Mouse (Mus musculus): Measurements from ENCODE around the gene Zfp36. TPM values are rescaled to one million over a fixed set of nuclear protein-coding genes. Genes with fewer than 3 reads are reported as not detected.

Gene Zfp36
- polyA plus RNA-seq, 1 experiment: 83.2 TPM

DNA sequence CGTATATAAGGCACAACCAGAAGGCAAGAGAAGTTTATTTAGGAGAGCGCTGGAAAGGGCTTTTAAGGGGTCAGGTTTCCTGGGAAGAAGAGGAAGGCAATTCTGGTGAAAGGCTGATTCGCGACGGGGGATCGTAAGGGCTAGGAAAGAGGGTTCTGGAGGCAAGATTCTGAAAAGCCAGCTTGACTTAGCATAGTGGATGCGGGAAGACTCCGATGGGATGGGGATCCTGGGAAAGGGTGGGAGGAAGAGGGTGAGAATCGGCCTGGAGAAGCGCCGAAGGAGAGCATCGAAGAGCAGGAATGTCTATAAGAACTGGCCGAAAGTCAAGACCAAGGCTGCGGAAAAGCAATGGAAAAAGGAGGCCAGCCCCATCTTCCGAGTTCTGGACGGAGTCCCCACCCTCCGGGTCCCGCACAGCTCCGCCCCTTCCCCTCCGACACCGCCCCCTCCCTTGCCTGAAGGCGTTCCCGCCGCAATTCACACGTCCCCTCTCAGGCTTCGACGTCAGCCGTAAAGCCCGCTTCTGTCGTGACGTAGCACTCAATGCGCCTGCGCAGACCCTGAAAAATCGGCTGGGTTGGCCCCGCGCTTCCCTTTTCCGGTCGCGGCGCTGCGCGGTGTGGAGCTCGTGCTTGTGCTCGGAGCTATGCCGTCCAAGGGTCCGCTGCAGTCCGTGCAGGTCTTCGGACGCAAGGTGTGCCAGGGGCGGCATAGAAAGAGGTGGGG is 29.7 kb downstream of the Zfp36 start, which contains the start of gene Rps16:
Gene Rps16, plus strand, starts transcription at position 498 of the 729 bp plus-strand sequence.
- under 1% methylated on average over 49 of the region's 50 CpGs for WGBS
- DNase-seq (ENCODE audit: low read depth, low spot score): peak; percentile 89

DNA sequence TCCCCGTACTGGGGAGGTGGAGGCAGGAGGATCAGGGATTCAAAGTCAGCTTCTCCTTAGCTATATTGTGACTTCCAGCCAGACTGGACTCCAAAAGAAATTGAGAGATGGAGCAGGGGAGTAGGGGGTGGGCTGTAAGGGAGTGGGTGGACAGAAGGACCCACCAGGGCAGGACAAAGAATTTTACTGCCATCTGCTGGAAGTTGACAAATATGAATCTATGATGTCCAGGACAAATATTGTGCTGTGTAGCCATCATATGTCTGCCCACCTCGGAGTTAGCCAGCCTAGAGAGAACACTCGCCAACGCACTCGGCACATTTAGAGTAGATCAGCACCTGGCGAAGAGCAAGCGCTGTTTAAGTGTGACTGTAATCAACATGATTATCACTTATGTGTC is 31.5 kb downstream of the Zfp36 start:
- no peak for DNase-seq (ENCODE audit: low read depth, low spot score)
- 87% methylated on average over 7 of the region's 7 CpGs for WGBS

DNA sequence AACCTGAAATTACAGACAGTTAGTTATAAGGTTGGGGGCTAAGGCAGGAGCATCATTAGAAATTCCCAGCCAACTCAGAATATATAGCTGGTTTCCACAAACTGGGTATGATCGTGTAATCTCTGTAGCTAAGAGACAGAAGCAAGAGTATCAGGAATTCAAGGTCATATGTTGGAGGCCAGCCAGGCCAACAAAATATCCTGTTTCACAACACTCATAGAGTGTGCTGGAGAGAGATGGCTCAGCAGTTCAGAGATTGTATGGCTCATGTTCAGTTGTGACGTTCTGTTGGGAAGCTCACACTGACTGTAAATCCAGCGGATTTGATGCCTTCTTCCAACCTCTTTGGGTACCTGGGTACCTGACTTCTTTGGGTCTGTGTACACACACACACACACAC is 32.3 kb downstream of the Zfp36 start:
- DNase-seq (ENCODE audit: low read depth, low spot score): no peak
- WGBS: 27% methylated on average over 3 of the region's 3 CpGs

DNA sequence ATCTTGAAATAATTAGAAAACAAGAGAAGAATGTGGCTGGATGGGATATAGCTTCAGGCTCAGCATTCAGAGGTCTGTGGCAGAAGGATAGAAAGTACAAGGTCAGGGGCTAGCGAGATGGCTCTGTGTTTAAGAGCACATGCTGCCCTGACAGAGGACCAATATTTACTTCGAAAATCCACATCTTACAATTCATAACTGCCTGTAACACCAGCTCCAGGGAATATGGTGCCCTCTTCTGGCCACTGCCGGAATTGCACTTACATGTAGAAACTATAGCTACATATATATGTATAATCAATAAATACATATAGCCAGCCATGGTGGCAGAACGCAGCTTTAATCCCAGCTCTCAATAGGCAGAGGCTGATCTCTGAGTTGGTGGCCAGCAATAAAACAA is 35.4 kb downstream of the Zfp36 start:
- WGBS: 0% methylated on average over 4 of the region's 4 CpGs
- DNase-seq (ENCODE audit: low read depth, low spot score): no peak

DNA sequence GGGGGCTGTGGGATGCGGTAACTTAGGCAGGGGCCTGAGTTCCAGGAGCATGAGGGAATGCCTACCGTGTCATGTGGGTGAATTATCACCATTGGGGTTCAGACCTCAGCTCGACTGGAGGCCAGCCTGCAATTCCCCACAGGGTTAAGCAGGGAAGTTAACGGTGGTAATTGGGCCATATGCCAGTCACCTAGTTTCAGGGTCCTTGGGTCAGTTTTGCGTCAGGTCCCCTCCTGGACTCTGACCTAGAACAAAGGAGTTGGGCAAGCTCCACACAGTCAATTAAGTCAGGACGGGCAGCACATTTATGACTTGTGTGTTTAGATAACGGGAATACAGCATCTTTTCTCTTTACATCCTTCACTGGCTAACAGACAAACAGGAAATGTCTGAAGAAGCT is 38.7 kb downstream of the Zfp36 start:
- 16% methylated on average over 7 of the region's 7 CpGs for WGBS
- DNase-seq (ENCODE audit: low read depth, low spot score): no peak

DNA sequence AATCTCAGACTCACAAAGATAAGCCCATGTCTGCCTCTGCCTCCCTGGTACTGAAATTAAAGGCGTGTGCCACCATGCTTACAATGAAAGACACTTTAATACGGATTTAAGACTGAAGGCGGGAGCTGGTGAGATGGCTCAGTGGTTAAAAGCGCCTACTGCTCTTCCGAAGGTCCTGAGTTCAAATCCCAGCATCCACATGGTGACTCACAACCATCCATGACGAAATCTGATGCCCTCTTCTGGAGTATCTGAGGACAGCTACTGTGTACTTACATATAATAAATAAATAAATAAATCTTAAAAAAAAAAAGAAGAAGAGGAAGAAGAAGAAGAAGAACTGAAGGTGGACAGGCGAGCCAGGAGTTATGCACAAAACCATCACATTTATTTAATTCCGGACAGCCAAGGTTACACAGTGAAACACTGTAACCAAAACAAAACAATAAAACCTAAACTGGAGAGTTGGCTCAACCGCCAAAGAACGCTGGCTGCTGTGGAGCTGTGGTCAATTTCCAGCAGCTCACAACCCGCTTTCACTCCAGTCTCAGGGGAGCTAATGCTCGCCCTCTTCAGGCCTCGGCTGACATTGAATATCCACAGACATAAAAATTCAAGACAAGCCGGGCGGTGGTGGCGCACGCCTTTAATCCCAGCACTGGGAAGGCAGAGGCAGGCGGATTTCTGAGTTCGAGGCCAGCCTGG is 40.7 kb downstream of the Zfp36 start:
- 41% methylated on average over 19 of the region's 19 CpGs for WGBS
- DNase-seq (ENCODE audit: low read depth, low spot score): no peak

DNA sequence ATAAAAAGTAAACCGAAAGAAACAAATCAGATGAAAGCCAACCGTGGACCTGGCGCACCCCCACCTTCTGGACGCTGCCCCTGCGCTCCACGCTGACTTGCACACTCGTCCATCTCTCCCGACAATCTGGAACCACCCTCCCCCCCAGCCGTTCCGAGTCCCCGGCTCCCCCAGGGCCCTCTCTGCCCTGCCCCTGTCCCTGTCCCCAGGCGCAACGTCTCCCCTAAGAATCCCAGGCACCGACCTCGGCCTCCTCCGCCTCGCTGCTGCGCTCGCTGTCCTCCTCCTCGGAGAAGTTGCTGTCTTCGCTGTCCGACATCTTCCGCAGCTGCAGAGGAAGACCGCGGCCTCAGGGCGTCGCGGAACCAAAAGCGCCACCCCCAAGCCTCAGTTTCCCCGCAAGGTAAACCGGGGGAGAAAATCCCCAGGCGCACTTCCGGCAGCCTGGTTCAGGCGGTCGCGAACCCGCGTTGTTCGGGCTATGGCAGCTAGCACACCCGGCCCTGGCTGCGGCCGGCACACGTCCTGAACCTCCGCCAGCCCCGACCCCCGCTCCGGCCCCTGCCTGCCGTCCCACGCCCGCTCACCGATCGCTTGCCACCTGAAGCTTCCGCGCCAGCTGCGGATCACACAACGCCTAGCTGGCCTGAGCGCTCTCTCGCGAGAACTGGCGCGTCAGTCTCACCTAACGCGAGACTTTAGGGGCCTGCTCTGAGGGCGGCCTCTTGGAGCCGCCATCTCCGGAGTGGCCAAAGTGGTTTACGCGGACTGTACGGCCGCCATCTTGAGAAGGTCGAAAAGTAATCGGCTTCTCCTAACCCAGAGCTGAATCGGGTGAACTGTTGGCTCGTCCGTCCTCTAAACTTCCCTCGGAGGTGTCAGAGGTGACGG is 41.7 kb downstream of the Zfp36 start, which contains the start of gene Supt5:
Gene Supt5, minus strand, starts transcription at position 639 of the 891 bp plus-strand sequence.
- DNase-seq (ENCODE audit: low read depth, low spot score): peak; percentile 99
- WGBS: under 1% methylated on average over 77 of the region's 77 CpGs

DNA sequence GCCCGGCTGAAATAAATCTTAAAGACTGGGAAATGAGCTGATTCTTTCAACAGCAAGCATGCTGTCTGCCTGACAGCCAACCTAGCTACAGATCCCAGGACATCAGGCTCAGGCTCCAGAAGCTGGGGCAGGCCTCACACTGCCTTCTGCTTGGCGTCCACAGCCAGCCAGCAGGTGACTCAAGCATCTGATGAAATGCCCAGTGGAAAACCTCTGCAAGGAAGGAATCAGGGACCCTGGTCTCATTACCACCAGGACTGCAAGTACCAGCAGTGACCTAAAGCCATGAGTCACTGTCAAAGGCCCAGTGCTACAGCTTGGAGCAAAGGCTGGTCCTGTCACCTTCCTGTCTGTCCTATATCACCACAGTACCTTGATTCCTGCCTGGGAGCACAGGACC is 44.6 kb downstream of the Zfp36 start:
- 79% methylated on average over 2 of the region's 2 CpGs for WGBS

DNA sequence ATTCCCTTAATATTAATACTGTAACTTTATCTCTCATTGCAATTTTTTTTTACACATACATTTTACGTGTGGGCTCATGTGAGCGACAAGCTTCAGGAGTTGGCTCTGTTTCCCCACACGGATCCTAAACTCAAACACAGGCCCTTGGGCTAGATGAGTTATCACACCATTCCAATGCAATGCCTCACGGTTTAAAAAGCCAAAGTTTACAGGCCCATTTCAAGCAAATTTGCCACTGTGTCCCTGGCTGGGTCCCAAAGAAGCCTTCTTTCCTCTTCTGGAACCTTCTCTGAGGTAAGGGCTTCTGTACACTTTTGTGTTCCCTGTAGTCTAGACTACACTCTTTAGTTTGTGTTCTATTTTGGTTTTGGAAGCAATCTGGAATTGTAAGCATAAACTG is 45.5 kb downstream of the Zfp36 start:
- no peak for DNase-seq (ENCODE audit: low read depth, low spot score)

More for the DNA sequence above, 44.6 kb downstream of the Zfp36 start:
- DNase-seq (ENCODE audit: low read depth, low spot score): no peak

DNA sequence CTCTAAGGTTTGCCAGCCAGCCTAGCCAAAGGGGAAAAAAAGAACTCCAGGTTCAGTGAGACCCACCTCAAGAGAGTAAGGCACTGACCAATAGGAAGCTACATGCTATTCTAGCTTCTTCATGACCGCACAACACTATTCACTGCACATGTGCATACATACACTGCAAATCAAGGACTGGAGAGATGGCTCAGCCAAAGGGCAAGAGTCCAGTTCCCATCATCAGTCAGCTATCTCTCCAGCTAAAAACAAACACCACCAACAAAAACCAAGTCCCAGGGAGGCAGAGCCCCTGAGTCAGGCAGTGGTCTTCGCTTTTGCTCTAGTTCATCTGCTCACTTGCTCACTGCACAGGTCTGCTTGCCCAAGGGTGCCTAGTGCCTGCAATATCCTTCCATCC is 51.8 kb downstream of the Zfp36 start:
- 97% methylated on average over 2 of the region's 2 CpGs for WGBS

More for the DNA sequence above, 45.5 kb downstream of the Zfp36 start:
- 67% methylated on average over 4 of the region's 4 CpGs for WGBS

More for the DNA sequence above, 51.8 kb downstream of the Zfp36 start:
- DNase-seq (ENCODE audit: low read depth, low spot score): no peak

Other genes starting within 250 kb of the Zfp36 start
- 58.2 and 60.1 TPM in 2 replicates for gene Fbl, start 210.5 kb downstream of the Zfp36 start, polyA plus RNA-seq (2012; rRNA removed)
- 11.3 and 16.1 TPM in 2 replicates for gene Dyrk1b, start 200.8 kb downstream of the Zfp36 start, polyA plus RNA-seq (2012; rRNA removed)
- 0.89 and 1.2 TPM in 2 replicates for gene Eid2, start 112.4 kb downstream of the Zfp36 start, polyA plus RNA-seq (2012; rRNA removed)
- gene Eid2b, start 102.5 kb downstream of the Zfp36 start, polyA plus RNA-seq (2012; rRNA removed): 1.9 and 2.9 TPM in 2 replicates
- not detected in 2 replicates for gene Selenov, start 89.1 kb downstream of the Zfp36 start, polyA plus RNA-seq (2012; rRNA removed)
- 0.41 and 0.55 TPM in 2 replicates for gene Dll3, start 78.0 kb downstream of the Zfp36 start, polyA plus RNA-seq (2012; rRNA removed)
- 96.5 and 103 TPM in 2 replicates for gene Timm50, start 68.2 kb downstream of the Zfp36 start, polyA plus RNA-seq (2012; rRNA removed)
- gene Supt5, start 41.5 kb downstream of the Zfp36 start, polyA plus RNA-seq (2012; rRNA removed): 67.7 and 84.2 TPM in 2 replicates
- 1,007 and 1,073 TPM in 2 replicates for gene Rps16, start 29.6 kb downstream of the Zfp36 start, polyA plus RNA-seq (2012; rRNA removed)
- gene Plekhg2, start 7.7 kb downstream of the Zfp36 start, polyA plus RNA-seq (2012; rRNA removed): 20.4 and 27.5 TPM in 2 replicates
- 50.4 and 52.9 TPM in 2 replicates for gene Med29, start 12.5 kb upstream of the Zfp36 start, polyA plus RNA-seq (2012; rRNA removed)
- 41.4 and 54.7 TPM in 2 replicates for gene Paf1, start 12.7 kb upstream of the Zfp36 start, polyA plus RNA-seq (2012; rRNA removed)
- 13.4 and 16.2 TPM in 2 replicates for gene Gmfg, start 57.2 kb upstream of the Zfp36 start, polyA plus RNA-seq (2012; rRNA removed)
- 1.7 and 2.0 TPM in 2 replicates for gene Lrfn1, start 71.7 kb upstream of the Zfp36 start, polyA plus RNA-seq (2012; rRNA removed)
- gene Ifnl2, start 130.2 kb upstream of the Zfp36 start, polyA plus RNA-seq (2012; rRNA removed): not detected in 2 replicates
- not detected in 2 replicates for gene Ifnl3, start 142.6 kb upstream of the Zfp36 start, polyA plus RNA-seq (2012; rRNA removed)
- 3.1 and 4.3 TPM in 2 replicates for gene Sycn, start 160.6 kb upstream of the Zfp36 start, polyA plus RNA-seq (2012; rRNA removed)
- gene Nccrp1, start 167.0 kb upstream of the Zfp36 start, polyA plus RNA-seq (2012; rRNA removed): 0.11 TPM in 2 replicates
- gene Samd4b, start 217.9 kb upstream of the Zfp36 start, polyA plus RNA-seq (2012; rRNA removed): 45.3 and 61.6 TPM in 2 replicates
- gene Pak4, start 217.9 kb upstream of the Zfp36 start, polyA plus RNA-seq (2012; rRNA removed): 52.1 and 72.9 TPM in 2 replicates